In genomic region chr16:95705771-95706170, GRCm38 (mm10) we compare ENCODE assay signal across 14 mouse cellular contexts. TPM values are rescaled to one million over a fixed set of nuclear protein-coding genes. Genes with fewer than 3 reads are reported as not detected.
DNase-seq lines count a peak whose midpoint lies in the region; ATAC-seq and TF ChIP-seq lines count a peak whose summit lies in the region.
"Had no signal": no experiment of that assay in that cellular context is flagged by ENCODE, and none has a peak within 500 bp of the region (broad histone marks: within the 10 kb centered on the region; RNA-seq: fewer than 3 reads in every experiment).

No protein-coding gene starts in this region.

- WGBS in heart, embryonic 10.5 days: 86% methylated on average over 6 of the region's 6 CpGs
- 51% methylated on average over 6 of the region's 6 CpGs for WGBS in lung, adult 2 months
- 68% methylated on average over 6 of the region's 6 CpGs for WGBS in heart, postnatal 0 days
- WGBS in neural tube, embryonic 15.5 days: 89% methylated on average over 6 of the region's 6 CpGs

- DNase-seq in heart, embryonic 10.5 days (ENCODE audit: low spot score): no peak
- no peak for DNase-seq in heart, postnatal 10 days
- no peak for DNase-seq in lung, adult 2 months
- DNase-seq in lung, postnatal 25 days (ENCODE audit: low spot score): no peak
- DNase-seq in heart, postnatal 0 days (ENCODE audit: low spot score): no peak
- no peak for DNase-seq in adrenal gland, adult 2 months
- DNase-seq: adrenal gland, adult 8-10 months; gastrocnemius, postnatal 10 days; layer of hippocampus, adult 9-11 months; midbrain, embryonic 14.5 days had no signal

- H3K9ac ChIP-seq in heart, postnatal 0 days (replicated peaks; ENCODE audit: low read depth, low read length): peak overlapping the region; percentile 59
- no peak overlapping the region for H3K9ac ChIP-seq in neural tube, embryonic 15.5 days (replicated peaks)
- H3K9ac ChIP-seq: forebrain, embryonic 12.5 days; liver, embryonic 15.5 days had no signal

- no peak for TF ChIP-seq EP300 in heart, postnatal 0 days (IDR thresholded peaks at IDR 0.05; ENCODE audit: low read depth)

- peak overlapping the region; percentile 88 for H3K4me2 ChIP-seq in heart, postnatal 0 days (ENCODE audit: low read depth, low read length)
- peak overlapping the region; percentile 88 for H3K4me2 ChIP-seq in neural tube, embryonic 15.5 days
- H3K4me2 ChIP-seq: forebrain, embryonic 12.5 days; liver, embryonic 15.5 days had no signal

- TF ChIP-seq POLR2A in lung, adult 2 months (IDR thresholded peaks at IDR 0.05; ENCODE audit: borderline replicate concordance, extremely low read depth, low read depth, low read length): no peak

- intact Hi-C loops in heart, postnatal 10 days (cut with DNase I): loop anchor here (2.0 kb wide), 1 partner anchor 47 kb away; no protein-coding TSS in a partner anchor

- ATAC-seq in heart, postnatal 0 days (ENCODE audit: insufficient read depth, low read depth): no peak
- no peak for ATAC-seq in neural tube, embryonic 15.5 days (ENCODE audit: low FRiP score)
- ATAC-seq in monocyte, adult 5-6 weeks (replicated peaks; ENCODE audit: insufficient number of reproducible peaks, low FRiP score, low TSS enrichment, poor library complexity, severe bottlenecking): no peak

- no peaks in the 10 kb centered on the region for H3K9me3 ChIP-seq in heart, embryonic 10.5 days
- H3K9me3 ChIP-seq in heart, postnatal 0 days (replicated peaks; ENCODE audit: control insufficient read depth, low read length): no peaks in the 10 kb centered on the region
- H3K9me3 ChIP-seq in neural tube, embryonic 15.5 days (replicated peaks): no peaks in the 10 kb centered on the region
- H3K9me3 ChIP-seq: forebrain, embryonic 12.5 days; liver, embryonic 15.5 days had no signal

- no peak overlapping the region for H3K27ac ChIP-seq in heart, embryonic 10.5 days
- peak overlapping the region; percentile 76 for H3K27ac ChIP-seq in heart, postnatal 0 days (ENCODE audit: low read depth)
- H3K27ac ChIP-seq in neural tube, embryonic 15.5 days (replicated peaks): no peak overlapping the region
- H3K27ac ChIP-seq: forebrain, embryonic 12.5 days; liver, embryonic 15.5 days had no signal

- H3K36me3 ChIP-seq in heart, embryonic 10.5 days: peaks cover 37% of the 10 kb centered on the region
- H3K36me3 ChIP-seq in heart, postnatal 0 days (replicated peaks; ENCODE audit: control insufficient read depth, insufficient read depth, low read length): peaks cover 26% of the 10 kb centered on the region
- H3K36me3 ChIP-seq in neural tube, embryonic 15.5 days: peaks cover 15% of the 10 kb centered on the region

- peaks cover 30% of the 10 kb centered on the region for H3K4me1 ChIP-seq in heart, embryonic 10.5 days
- peaks cover 34% of the 10 kb centered on the region for H3K4me1 ChIP-seq in lung, adult 2 months (ENCODE audit: control insufficient read depth, insufficient read depth, low read length)
- H3K4me1 ChIP-seq in heart, postnatal 0 days (ENCODE audit: control insufficient read depth, insufficient read depth): peaks cover 31% of the 10 kb centered on the region
- peaks cover 39% of the 10 kb centered on the region for H3K4me1 ChIP-seq in neural tube, embryonic 15.5 days

- peak overlapping the region; percentile 96; the same call in 1 of the 2 replicates for H3K4me3 ChIP-seq in heart, embryonic 10.5 days
- peak overlapping the region; percentile 21 for H3K4me3 ChIP-seq in lung, adult 2 months (replicated peaks; ENCODE audit: extremely low read depth, low read depth, low read length)
- peak overlapping the region; percentile 86 for H3K4me3 ChIP-seq in heart, postnatal 0 days (ENCODE audit: low read depth, low read length)
- H3K4me3 ChIP-seq in neural tube, embryonic 15.5 days (replicated peaks): no peak overlapping the region
- H3K4me3 ChIP-seq: forebrain, embryonic 12.5 days; liver, embryonic 15.5 days had no signal

- no peaks in the 10 kb centered on the region for H3K27me3 ChIP-seq in heart, embryonic 10.5 days (ENCODE audit: insufficient read depth, poor library complexity, severe bottlenecking)
- no peaks in the 10 kb centered on the region for H3K27me3 ChIP-seq in heart, postnatal 0 days (ENCODE audit: control insufficient read depth, insufficient read depth, low read length)
- H3K27me3 ChIP-seq in neural tube, embryonic 15.5 days (replicated peaks): no peaks in the 10 kb centered on the region
- H3K27me3 ChIP-seq: liver, embryonic 15.5 days had no signal

- no peak for TF ChIP-seq CTCF in lung, adult 2 months (IDR thresholded peaks at IDR 0.05; ENCODE audit: insufficient read depth, low read length)
- no peak for TF ChIP-seq CTCF in heart, postnatal 0 days (IDR thresholded peaks at IDR 0.05; ENCODE audit: low read depth)

RNA-seq across cellular contexts. Expression of gene Ets2, which starts 3.9 kb away (rescaled TPM):
- polyA plus RNA-seq in heart, embryonic 10.5 days (2016; fragmentation: Nextera tagmentation; extraction: Ambion mirVana): 38.5 and 41.0 TPM in 2 replicates
- 100 to 1,000 TPM; 105 to 144 TPM for total RNA-seq in heart, postnatal 10 days (2021)
- polyA plus RNA-seq in lung, adult 2 months (2012; rRNA removed): 113 and 270 TPM in 2 replicates
- total RNA-seq in heart, postnatal 0 days (2014; rRNA removed; ENCODE audit: low replicate concordance): 61.2 and 69.2 TPM in 2 replicates
- 44.0 and 45.0 TPM in 2 replicates for polyA plus RNA-seq in heart, postnatal 0 days (2015; fragmentation: Nextera tagmentation; extraction: Ambion mirVana)
- polyA plus RNA-seq in neural tube, embryonic 15.5 days (2015; fragmentation: Nextera tagmentation; extraction: Ambion mirVana): 30.6 and 40.2 TPM in 2 replicates
- total RNA-seq in monocyte, adult 5-6 weeks (2017): 51.5 to 79.9 TPM (median 76.7 TPM) in 3 replicates
- total RNA-seq in adrenal gland, adult 2 months (2021): 10 to 100 TPM; 40.1 to 47.7 TPM
- polyA plus RNA-seq in adrenal gland, adult 2 months (2012; rRNA removed): 97.9 and 122 TPM in 2 replicates
